Mouse (Mus musculus): ENCODE measurements around the gene Chil6.

GRCm38 (mm10) chr3:106452616-106453015 lies 46.6 kb upstream of the Chil6 start:
- TF ChIP-seq EP300 (IDR thresholded peaks at IDR 0.05; ENCODE audit: low read depth in 1 of 2, low read length in 2 of 2) (no peak), GATA1 (IDR thresholded peaks at IDR 0.05; ENCODE audit: low read depth, low read length) (no peak)

Data from MEL (cell line).